Mouse (Mus musculus): ENCODE data around the gene Abcb8.
A peak's percentile ranks its signal among the peaks of the same experiment; 100 is the strongest.

Gene Abcb8

DNA sequence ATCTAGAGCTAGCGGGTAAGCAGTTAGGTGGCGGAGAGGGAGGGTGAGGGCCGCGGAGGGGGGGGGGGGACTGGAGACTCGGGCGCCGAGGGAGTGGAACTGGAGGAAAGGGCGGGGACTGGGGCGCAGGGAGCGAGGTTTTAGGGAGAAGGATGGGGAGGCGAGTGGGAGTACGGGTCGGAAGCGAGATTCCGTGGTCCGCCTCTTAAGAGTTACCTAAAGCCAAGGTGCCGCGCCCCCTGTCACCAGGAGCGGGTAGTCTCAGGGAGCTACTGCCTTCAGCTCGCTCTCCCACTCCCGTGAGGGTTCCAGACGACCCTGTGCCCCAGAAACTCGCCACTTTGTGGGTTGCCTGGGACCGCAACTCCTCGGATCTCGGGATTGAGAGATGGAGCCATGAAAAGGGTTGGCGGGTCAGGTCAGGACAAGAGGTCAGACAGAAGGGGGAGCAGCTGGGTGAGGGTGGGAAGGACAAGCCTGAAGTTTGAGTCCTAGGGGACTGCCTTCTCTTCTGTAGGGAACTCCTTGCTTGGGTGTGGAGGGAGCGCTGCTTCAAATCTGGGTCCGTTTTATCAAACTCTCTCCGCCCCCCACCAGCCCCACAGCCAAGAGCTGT is 32.1 kb downstream of the Abcb8 start:
- DNase-seq (ENCODE audit: low spot score in 2 of 2), result peak; percentile 70 to 73

DNA sequence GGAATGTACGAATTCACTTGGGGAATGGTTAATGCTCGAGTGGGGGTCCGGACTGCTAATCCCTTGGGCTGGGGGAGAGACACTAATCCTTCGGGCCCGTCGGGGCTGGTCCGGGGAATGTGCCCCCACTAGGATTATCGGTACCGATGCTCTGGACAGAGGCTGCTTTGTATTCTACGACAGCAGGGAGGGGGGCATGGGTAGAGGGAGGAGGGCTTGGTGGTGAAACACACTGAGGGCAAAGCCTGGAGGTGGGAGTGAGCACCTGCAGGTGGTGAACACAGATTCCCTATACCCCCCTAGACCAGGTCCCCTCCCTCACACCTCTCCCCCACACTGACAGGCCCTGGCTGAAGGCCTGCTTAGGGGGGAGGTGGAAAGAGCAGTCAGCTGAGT is 32.6 kb downstream of the Abcb8 start:
- no peak for DNase-seq (ENCODE audit: low spot score in 2 of 2)

DNA sequence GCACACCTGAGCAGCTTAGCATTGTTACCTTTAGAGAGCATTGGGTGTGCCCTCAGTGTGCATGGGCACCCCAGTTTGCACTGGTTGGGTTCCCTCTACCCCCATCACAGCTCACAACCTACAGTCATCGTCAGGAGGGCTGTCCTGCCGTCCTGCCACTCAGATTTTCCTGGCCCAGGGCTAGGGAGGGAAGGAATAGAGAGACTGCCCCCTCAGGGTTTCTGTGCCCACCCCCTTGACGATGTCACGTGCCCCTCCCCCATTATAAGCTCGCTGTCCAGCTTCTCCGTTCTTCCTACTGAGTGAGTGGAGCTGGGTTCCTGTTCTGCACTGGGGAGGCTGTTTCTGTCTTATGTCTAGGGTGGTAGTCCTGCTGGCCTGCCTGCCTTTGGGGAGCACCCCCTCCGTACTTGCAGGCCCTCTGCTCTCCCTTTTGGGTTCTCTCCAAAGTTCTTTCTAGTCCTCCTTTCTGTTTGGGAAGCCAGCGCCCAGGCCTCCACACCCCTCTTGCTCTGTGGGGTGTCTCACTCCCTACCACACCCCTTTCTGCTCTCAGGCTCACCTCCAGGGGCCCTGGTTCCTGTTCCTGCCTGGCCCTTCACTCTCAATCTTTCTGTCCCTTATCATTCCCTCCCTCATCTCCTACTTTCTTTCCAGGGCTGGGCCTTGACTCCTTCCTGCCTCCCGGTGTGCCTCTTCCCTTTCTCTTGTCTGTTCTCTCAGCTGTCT is 33.3 kb downstream of the Abcb8 start:
- DNase-seq (ENCODE audit: low spot score in 2 of 2), result no peak

DNA sequence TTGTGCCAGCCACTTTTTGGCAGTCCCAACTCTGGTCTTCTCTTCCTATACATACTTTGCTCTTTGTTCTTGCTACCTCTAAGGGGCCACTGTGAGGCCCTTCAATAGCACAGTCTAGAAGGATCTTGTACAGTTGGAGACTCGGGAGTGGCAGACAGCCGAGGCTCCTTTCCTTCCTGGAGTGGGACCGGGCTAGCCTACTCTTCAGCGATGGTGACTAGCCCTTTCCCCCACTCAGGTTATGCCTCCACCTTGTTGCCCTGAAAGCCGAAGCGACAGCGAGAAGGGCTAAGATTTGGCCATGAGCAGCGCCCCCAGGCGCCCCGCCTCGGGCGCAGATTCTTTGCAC is 33.8 kb downstream of the Abcb8 start:
- DNase-seq (ENCODE audit: low spot score in 2 of 2), result no peak

DNA sequence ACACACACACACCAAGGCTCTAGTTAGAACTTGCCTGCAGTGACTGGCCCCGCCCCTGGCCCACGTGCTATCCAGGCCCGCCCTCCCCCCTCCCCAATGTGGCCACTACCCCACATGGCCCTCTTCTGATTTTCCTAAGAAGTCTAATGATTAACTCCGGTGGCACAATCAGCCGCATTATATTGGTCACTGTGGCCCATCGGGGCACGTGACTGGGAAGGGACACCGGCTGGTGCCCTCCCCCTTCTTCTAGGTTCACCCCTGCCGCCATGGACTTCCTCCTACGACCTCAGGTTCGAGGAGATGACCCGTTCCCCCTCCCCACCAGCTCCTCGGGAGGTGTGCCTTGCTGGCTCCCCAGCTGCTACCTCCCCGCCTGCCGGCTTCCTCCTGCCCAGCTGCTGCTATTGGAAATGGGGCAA is 34.5 kb downstream of the Abcb8 start:
- DNase-seq (ENCODE audit: low spot score in 2 of 2), result no peak

DNA sequence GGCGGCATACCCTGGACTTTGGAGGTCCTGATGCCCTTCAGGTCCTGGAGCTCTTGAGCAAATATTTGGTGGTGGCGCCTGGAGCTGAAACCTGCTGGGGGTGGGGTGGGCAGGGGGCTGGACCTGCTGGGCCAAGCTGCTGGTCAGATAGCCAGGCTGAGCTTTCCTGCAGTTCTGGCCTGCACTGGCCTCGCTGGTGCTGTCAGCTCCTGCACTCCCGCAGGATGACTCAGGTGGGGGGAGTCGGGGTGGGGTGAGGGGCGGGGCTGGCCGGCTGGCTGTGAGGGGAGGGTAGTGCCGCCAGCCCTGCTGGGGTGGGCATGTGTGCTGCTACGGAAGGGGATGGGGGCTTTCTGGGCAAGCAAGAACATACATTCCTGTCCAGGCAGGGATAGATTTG is 35.1 kb downstream of the Abcb8 start:
- no peak for DNase-seq (ENCODE audit: low spot score in 2 of 2)

DNA sequence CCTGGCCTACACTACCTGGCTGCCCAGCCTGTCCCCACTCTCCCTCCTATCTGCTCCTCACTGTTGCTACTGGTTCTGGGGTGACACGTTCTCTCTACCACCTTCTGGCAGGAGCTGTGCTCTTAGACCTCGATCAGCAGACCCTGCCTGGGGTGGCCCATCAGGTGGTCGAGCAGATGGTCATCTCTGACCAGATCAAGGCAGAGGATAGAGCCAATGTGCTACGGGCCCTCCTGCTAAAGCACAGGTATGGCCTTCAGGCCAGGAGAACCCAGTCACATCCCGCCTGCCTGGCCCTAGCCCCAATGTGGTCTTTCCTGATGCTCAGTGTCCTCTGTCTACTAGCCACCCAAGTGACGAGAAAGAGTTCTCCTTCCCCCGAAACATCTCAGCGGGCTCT is 40.5 kb downstream of the Abcb8 start:
- no peak for DNase-seq (ENCODE audit: low spot score in 2 of 2)

DNA sequence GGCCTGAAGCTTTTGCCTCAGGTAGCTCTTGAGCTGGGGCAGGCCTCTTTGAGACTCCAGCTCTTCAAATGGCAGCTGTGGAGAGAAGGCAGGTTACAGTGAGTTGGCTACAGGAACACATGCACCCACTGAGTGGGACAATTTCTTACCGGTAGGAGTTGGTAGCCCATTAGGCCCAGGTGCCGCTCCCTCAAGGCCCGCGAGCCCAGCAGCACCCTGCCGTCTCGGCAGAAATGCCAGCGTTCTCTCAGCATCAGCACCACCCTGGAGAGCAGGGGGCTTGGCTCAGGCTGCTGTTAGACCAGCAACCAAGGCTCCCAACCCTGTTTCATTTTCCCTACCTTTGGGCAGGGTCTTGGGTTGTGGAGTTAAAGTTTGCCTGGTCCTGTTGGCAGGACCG is 47.7 kb downstream of the Abcb8 start:
- no peak for DNase-seq (ENCODE audit: low spot score in 2 of 2)

DNA sequence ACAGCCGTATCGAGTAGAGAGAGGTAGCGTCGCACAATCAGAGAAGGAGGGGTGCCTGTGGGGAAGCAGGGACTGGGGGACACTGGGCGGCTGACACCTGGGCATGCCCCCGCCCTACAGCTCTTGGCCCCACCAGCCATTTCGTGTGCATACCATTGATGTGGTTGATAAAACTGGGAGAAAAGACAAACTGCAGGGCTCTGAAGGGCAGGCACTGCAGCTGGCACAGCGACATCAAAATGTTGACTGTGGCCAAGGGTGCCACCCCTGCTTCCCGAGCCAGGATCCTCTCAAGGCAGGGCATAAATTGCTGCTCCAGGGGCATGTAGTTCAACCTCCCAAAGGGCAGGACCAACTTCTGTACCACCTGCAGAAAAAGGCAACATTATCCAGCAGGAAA is 48.6 kb downstream of the Abcb8 start:
- no peak for DNase-seq (ENCODE audit: low spot score in 2 of 2)

DNA sequence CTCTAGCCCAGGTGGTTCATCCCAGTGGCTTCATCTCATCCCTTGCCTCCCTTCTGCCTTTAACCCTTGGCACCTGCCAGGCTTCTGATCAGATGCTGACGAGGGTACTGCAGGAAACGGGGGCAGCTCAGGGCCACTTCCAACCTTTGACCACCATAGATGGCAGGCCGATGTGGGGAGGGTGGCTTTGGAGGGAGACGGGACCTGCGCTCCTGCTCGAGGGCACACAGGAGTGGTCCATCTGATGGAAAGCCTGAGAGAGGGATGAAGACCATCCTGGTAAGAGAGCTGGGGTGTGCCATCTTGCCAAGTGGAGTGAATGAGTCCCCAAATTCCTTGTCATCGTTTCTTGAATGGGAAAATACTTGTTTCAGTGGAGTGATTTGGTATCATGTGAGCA is 49.7 kb downstream of the Abcb8 start:
- no peak for DNase-seq (ENCODE audit: low spot score in 2 of 2)

DNA sequence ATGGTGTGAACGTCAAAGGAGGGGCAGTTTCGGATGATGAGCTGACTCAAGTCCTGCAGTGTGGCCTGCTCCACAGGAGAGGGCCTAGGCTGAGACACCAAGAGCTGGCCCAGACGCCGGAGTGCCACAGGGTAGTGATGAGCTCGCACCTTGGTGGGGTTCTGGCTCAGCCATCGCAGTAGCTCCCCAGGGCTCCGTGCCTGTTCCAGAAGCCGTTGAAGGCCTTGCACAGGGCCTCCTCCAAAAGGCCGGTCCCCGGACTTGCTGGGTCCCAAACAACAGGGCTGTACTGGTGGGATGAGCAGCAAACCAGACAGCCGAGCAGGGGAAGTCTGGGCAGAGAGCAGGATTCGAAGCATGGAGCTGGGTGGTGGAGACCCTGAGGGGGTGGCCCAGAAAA is 50.5 kb downstream of the Abcb8 start:
- no peak for DNase-seq (ENCODE audit: low spot score in 2 of 2)

DNA sequence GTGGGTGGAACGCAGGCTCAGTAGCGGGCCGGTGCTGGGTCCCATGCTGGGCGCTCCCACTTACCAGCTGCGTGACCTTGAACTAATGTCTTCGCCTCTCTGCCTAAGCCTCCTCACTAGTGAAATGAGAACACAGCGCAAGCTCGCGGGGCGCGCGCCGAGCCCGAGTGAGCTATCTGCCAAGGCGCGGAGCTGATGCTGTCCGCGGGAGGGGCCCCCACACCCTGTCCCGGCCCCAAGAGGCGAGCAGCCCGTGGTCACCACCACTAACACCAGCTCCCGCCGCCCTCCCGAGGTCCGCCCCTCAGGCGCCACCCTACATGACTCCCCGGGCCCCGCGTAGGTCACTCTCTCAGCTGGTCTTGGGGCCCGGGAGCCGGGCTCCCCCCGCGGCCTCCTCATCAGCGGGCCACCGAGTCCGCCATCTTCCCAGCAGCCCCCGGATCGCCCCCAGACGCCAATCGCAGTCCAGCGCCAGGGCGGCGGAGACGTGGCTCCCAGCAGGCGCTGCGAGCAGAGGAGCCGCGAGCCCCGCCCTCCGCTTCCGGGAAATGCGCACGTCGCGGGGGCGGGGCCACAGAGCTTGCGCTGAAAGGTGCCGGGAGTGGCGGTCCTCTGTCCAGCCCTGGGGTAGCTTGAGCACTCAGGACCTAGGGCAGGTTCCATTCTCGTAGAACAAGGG is 51.4 kb downstream of the Abcb8 start, which contains the start of gene Fastk:
Gene Fastk, minus strand, starts transcription at position 542 of the 682 bp plus-strand sequence.
- peak; percentile 89 to 97 for DNase-seq (ENCODE audit: low spot score in 2 of 2)

DNA sequence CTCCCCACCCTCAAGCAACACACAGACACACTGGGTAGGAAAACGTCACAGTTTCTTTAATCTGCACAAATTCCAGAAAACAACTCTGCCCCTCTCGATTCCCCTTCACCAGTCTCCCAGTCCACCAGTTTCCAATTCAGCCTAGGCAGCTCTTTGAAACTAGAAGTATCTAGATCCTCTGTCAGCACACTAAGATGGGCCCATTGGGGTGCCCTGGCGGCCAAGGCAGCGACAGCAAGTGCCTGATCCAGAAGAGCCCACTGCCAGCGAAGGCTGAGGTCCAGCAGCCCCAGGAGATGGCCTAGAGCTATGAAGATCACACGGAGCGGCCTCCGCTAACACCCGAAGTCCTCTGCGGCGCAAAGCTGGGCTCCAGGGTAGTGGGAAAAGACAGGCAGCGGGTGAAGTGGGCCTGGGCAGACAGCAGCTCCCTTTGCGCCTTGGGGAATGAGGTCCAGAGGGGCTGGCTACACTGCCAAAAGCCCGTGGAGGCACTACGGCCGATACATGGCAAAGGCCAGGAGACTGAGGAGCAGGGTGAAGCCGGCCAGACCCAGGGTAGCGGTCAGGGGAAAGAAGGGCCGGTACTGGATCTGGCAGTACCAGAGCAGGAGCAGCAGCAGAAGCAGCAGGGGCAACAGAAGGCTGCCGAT is 52.1 kb downstream of the Abcb8 start:
- peak; percentile 23 to 36 for DNase-seq (ENCODE audit: low spot score in 2 of 2)

DNA sequence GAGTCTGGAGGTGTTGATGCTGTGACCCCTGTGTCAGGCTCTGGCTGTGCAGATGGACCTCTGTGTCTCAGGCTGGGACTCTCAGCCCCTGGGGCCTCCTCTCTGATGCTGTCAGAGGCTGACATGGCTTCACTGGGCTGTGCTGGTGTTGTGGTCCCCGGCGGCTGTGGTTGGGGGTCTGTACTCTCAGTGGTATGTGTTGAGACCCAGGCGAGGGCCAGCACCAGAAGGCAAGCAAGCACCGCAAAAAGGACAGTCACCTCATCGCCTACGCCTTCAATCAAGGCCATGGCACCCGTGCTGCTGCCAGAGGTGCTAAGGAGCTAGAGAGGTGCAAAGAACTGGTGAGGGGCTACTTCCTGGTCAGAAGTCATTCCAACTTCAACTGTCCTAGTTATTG is 53.2 kb downstream of the Abcb8 start:
- DNase-seq (ENCODE audit: low spot score in 2 of 2), result no peak

DNA sequence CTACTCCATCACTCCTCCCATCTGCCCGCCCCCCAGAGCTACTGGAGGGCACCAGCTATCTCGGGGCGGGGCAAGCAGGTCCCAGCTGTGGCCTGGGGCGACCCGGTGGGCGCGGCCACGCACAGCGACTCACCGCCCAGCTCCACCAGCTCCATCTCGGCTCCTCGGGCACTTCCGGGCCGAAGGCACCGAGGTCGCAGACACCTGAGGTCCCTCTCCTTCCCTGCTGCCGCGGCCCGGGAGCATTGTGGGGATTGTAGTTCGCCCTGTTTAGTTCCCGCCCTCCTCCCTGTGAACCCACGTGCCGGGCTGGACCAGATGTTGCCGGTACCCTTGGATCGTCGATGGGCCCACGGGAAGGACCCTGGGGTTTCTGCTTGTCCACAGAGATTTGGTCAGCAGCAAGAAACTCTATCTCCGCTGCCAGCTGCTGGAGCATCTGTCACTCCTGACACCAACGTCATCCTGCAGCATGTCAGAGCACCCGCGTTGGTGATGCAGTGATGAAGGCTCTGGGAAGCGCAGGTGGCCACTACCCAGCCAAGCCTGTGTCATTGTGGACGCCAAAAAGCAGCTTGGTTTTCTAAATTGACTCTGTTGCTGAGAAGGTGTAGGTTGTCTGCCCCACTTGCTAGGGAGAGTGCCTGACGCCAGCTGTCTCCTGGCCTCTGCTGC is 54.3 kb downstream of the Abcb8 start, which contains the start of gene Tmub1:
Gene Tmub1, minus strand, starts transcription at position 231 of the 675 bp plus-strand sequence.
- DNase-seq (ENCODE audit: low spot score in 2 of 2), result peak; percentile 74 to 85

DNA sequence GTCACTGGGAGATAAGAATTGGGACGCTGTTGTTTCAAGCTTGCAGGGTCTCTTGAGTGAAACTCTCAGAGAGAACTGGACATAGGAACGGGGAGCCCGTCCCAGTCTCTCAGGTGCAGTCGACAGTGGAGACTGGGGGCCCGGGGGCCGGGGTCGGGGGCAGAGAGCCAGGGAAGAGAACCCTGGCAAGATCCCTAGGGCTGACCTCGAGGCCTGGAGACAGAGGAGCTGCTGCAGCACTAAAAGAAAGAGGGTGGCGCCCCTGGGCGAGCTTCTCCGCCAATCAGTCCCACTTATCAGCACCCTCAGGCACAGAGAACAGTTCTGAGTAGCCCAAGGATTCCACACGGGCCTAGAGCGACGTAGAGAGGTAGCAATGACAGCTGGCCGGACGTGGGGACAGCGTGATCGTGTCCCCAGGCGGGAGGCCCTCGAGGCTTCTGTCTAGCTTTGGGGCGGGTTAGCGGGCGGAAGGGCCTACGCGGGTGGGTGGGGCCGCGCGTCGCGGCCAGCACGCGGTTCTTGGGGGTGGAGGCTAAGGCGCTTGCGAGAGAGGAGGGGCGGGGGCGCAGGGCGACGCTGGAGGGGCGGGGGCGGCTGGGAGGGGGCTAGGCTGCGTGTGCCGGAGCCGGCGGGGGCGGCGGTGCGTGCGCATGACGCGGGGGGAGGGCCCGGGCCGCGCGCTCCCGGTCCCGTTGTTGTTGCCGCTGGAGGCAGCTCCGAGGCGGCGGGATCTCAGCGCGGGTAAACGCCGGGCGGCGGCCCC is 58.0 kb downstream of the Abcb8 start:
- DNase-seq (ENCODE audit: low spot score in 2 of 2), result peak; percentile 79 to 85

DNA sequence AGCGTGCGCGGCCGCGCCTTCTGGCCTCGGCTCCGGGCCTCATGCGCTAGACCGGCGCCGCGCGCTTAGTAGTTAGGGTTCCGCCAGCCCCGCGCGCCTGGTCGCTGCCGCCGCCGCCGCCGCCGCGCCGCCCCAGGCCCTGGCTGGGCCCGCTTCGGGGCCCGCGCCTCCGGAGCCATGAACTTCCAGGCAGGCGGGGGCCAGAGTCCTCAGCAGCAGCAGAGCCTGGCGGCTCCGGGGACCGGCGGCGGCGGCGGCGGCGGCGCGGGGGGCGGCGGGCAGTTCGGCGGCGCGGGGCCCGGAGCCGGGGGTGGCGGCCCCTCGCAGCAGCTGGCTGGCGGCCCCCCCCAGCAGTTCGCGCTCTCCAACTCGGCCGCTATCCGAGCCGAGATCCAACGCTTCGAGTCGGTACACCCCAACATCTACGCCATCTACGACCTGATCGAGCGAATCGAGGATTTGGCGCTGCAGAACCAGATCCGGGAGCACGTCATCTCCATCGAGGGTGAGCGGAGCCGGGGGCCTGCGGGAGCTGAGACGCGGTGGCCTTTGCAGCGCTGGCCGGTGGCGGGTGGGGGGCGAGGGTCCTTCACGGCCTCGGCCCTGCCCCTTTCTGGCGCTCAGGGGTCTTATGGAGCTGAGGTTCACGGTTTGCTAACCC is 58.7 kb downstream of the Abcb8 start, which contains the start of gene Agap3:
Gene Agap3, plus strand, starts transcription at position 148 of the 661 bp plus-strand sequence.
- peak; percentile 49 to 59 for DNase-seq (ENCODE audit: low spot score in 2 of 2)

DNA sequence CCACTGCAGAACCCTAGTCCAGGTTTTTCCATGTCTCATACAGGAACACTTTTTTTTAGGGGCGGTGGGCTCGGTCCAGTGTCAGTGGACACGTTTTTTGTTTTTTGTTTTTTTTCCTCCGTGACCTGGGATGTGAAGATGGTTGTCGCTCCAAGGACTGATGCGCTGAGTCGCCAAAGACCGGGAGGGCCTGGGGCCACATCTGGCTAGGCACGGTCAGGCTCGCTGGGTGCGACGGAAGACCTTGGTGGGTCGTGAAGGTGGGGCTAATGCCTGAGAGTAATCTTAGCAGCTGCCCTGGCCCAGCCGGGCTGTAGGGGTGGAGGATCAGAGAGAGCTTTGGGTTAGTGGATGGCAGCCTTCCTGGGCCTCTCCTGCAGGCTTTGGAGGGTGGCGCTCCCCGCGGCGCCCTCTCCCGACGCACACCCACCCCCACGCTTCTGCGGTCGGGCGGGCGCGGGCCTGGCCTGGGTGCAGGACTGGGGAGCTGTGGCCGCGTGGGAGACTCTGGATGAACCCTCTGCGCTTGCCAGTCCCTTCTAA is 59.3 kb downstream of the Abcb8 start:
- DNase-seq (ENCODE audit: low spot score in 2 of 2), result peak; percentile 44 to 55

DNA sequence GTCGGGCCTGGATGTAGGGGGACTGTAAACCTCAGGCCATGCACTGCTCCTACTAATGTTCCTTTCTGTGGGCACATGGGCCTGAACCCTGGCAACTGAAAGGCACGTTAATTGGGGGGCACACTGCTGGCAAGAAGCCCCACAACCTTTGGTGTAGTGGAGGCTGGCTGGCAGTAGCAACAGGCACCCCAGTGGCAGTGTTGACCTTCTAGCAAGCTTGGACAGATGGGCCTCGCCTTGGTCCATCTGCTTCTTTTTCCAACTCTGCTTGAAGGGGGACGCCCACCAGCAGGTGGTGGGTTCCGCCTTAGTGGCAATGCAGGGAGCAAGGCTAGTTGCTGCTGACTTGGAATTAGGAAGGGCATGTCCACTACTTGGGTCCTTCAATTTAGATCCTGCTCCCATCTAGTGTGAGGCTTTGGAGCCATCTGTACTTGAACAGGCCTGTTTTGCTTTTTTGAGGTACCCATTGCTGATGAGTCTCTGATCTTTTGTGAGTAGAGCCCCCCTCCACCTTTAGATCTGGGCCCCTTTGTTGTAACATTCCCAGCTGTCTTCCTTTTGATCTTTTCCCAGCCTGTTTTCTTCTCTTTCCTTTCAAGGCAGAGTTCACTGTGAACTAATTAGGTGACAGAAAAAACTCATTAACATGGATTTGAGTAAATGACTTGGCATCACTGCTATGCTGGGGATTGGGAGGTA is 60.0 kb downstream of the Abcb8 start:
- no peak for DNase-seq (ENCODE audit: low spot score in 2 of 2)

DNA sequence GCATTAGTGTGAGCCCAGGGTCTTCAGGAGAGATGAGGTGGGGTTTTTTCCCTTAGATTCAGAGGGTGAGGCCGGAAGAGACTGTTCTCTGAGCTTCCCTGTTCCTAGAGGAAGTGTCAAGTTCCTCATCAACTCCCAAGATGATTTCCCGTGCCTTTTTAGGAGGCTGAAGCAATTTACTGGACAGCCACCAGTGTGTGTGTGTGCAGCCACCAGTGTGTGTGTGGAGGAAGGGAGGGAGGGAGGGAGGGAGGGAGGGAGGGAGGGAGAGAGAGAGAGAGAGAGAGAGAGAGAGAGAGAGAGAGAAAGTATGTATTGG is 60.5 kb downstream of the Abcb8 start:
- no peak for DNase-seq (ENCODE audit: low spot score in 2 of 2)

Measured in spleen, postnatal 10 days (tissue).